Mouse (Mus musculus) hindbrain, embryonic 14.5 days (tissue): ENCODE measurements around the gene Plxna4. TPM values are rescaled to one million over a fixed set of nuclear protein-coding genes. Genes with fewer than 3 reads are reported as not detected.

Experiments used
- ATAC-seq: fragments of 200-750 bp; cut with Nextera tagmentation; 2 replicates; pipeline ENCODE4 v1.8.0; 2017; ENCODE audit warnings: moderate number of reproducible peaks, mild to moderate bottlenecking, moderate TSS enrichment, moderate library complexity; ENCODE audit not compliant: low FRiP score
- DNase-seq: peaks from one replicate; pipeline ENCODE4 v3.0.0-alpha.2; 2015; ENCODE audit warnings: low spot score
- H3K27ac ChIP-seq: fragments of 300-500 bp; sonication (generic); 2 replicates; pipeline ENCODE4 v1.5.1; 2014; ENCODE audit warnings: mild to moderate bottlenecking, moderate library complexity
- H3K27me3 ChIP-seq: fragments of 300-500 bp; sonication (generic); 2 replicates; pipeline ENCODE4 v1.6.1; 2014; ENCODE audit warnings: mild to moderate bottlenecking, low read length, mixed read lengths; ENCODE audit not compliant: control insufficient read depth, insufficient read depth
- H3K36me3 ChIP-seq: fragments of 300-500 bp; sonication (generic); replicated peaks from 2 replicates; pipeline ENCODE4 v1.6.1; 2014; ENCODE audit not compliant: control insufficient read depth, insufficient read depth
- H3K4me1 ChIP-seq: fragments of 300-500 bp; sonication (generic); replicated peaks from 2 replicates; pipeline ENCODE4 v1.6.1; 2014; ENCODE audit warnings: antibody characterized with exemption, low read length, mixed read lengths; ENCODE audit not compliant: control insufficient read depth, insufficient read depth
- H3K4me2 ChIP-seq: fragments of 300-500 bp; sonication (generic); replicated peaks from 2 replicates; pipeline ENCODE4 v1.6.1; 2014; ENCODE audit warnings: mild to moderate bottlenecking, moderate library complexity
- H3K4me3 ChIP-seq: fragments of 300-500 bp; sonication (generic); replicated peaks from 2 replicates; pipeline ENCODE4 v1.5.1; 2014; ENCODE audit warnings: mild to moderate bottlenecking, low read length
- H3K9ac ChIP-seq: fragments of 300-500 bp; sonication (generic); 2 replicates; pipeline ENCODE4 v1.6.1; 2014
- H3K9me3 ChIP-seq: fragments of 300-500 bp; sonication (generic); 2 replicates; pipeline ENCODE4 v1.6.1; 2016; ENCODE audit warnings: low read length; ENCODE audit not compliant: control insufficient read depth
- WGBS: fragments of 180-500 bp; shearing (Covaris S2); extraction: QIAGEN DNeasy Blood & Tissue Kit; methylation state at CpG from one replicate; pipeline ENCODE4 v1.1.7; 2014; 5-methylcytosine and 5-hydroxymethylcytosine counted together
- polyA plus RNA-seq: library from polyadenylated mRNA; unstranded; fragments of >200 nt; fragmentation: Nextera tagmentation; extraction: Ambion mirVana; gene quantifications from 2 replicates; pipeline ENCODE4 v1.2.1, GENCODE M21; 2014

Plxna4 gene
- polyA plus RNA-seq: 24.4 and 25.7 TPM in 2 replicates

DNA sequence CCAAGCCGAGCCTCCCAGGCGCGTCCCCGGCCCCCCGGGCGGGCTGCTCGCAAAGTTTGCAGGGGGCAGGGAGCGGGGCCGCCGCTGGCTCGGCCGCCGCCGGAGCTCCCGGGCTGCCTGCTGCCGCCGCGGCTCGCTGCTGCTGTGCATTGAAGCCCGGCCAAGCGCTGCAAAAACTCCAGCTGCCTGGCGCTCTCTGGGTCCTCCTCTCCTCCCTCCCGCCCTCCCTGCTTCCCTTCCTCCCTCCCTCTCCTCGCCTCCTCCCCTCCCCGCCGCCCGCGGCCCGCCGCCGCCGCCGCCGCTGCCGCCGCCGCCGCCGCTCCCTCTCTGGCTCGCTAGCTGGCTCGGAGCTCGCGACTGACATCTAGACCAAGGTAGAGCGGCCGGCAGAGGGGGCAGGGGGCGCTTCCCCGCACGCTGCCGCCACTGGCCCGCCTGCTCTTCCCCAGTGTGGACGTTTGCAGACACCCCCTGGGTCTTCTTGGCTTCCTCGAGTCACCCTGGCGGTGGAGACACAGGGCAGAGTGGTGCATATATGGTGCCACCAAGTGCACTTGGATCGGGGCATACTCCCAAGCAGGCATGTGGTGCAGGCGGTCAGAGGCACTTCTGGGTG lies at the start of gene Plxna4:
Gene Plxna4 (minus strand): TSS at position 137 of the 616 bp plus-strand sequence.
- H3K9ac ChIP-seq: peak within 1 kb of the TSS; percentile 94
- DNase-seq (peak; percentile 77), ATAC-seq (peak; percentile 78)
- under 1% methylated on average over 34 of the region's 55 CpGs for WGBS
- H3K4me1 ChIP-seq: peaks cover 25% of the 10 kb centered on the region
- H3K4me3 ChIP-seq: peak within 1 kb of the TSS; percentile 85
- no peaks in the 10 kb centered on the region for H3K36me3 ChIP-seq
- H3K27me3 ChIP-seq: 0 out of 2 replicates have a peak, but pooled peaks cover 4% of the 10 kb centered on the region
- no peaks in the 10 kb centered on the region for H3K9me3 ChIP-seq
- peak within 1 kb of the TSS; percentile 80 for H3K4me2 ChIP-seq
- H3K27ac ChIP-seq: peak within 1 kb of the TSS; percentile 96

DNA sequence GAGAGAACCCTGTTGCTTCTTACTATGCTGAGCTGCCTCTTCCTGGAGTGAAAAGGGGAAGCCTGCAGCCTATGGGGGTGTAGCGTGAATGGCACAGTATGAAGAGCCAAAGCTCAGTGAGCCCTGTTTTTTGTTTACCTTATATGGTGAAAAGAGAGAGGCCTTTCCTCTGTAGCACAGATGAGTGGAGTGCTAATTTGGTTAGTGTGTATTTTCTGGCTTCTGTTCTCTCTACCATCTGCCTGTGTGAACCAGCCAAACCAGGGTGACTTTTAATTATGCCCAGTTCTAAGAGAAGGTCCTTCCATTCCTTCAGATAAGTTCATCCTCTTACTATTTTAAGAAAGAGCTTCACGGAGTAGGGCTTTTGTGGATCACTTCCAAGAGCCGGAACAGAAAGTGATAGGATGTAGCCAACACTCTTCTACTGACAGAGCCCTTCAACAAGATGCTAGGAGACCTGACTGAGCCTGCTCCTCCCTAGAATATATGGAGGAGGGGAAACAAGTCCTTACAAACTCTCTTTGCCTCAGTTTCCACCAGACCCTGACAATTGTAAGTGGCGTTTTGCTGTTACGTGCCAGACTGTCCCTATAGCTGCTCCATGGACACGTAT lies 49.7 kb upstream of the Plxna4 start:
- no peak overlapping the region for H3K4me3 ChIP-seq
- H3K9me3 ChIP-seq: no peaks in the 10 kb centered on the region
- WGBS: 89% methylated on average over 6 of the region's 6 CpGs
- H3K27me3 ChIP-seq: no peaks in the 10 kb centered on the region
- no peaks in the 10 kb centered on the region for H3K4me1 ChIP-seq
- DNase-seq (no peak), ATAC-seq (no peak)
- H3K4me2 ChIP-seq: no peak overlapping the region
- no peaks in the 10 kb centered on the region for H3K36me3 ChIP-seq
- H3K9ac ChIP-seq: no peak overlapping the region
- no peak overlapping the region for H3K27ac ChIP-seq

DNA sequence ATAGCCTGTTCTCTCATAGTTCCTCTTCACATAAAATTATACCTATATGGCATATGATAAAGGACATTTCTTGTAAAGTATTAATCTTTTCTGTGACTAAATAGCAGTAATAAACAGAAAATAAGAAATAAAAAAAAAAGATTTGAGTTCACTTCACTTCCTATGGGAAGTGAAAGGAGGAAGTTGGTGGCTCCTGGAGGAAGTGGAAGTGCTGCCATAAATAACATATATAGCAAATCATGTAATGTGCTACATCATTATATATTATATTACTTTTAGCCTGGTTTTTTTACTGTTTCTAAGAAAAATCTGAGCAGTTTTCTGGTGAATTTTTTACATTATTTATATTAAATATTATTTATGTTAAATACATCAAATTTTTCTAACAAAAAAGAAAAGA lies 22.7 kb upstream of the Plxna4 start:
- H3K9ac ChIP-seq: no peak overlapping the region
- H3K4me1 ChIP-seq: no peaks in the 10 kb centered on the region
- no peaks in the 10 kb centered on the region for H3K27me3 ChIP-seq
- H3K9me3 ChIP-seq: no peaks in the 10 kb centered on the region
- ATAC-seq (no peak), DNase-seq (no peak)
- no peak overlapping the region for H3K4me2 ChIP-seq
- no peak overlapping the region for H3K4me3 ChIP-seq
- H3K36me3 ChIP-seq: no peaks in the 10 kb centered on the region
- H3K27ac ChIP-seq: no peak overlapping the region

DNA sequence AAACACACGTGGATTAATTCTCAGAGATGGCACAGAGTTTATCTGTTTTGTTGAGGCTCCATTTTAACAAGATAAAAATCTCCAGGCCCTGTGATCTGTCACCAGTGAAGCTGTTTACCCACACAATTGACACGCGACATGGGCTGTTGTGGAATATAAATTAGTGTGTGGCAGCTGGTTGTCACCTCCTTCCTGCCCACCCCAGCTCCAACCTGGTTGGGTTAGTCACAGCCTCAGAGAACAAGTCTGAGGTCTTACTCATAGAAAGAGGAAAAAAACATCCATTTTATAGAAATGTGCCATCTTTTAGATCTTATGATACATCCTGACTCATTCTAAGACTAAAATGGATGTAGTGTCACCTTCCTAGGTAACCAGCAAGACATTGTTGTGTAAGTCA lies 18.8 kb upstream of the Plxna4 start:
- DNase-seq (no peak), ATAC-seq (no peak)
- Histone ChIP-seq H3K4me3 (no peak overlapping the region), H3K27ac (no peak overlapping the region), H3K36me3 (no peaks in the 10 kb centered on the region), H3K9ac (no peak overlapping the region), H3K9me3 (no peaks in the 10 kb centered on the region), H3K4me2 (no peak overlapping the region), H3K27me3 (no peaks in the 10 kb centered on the region), H3K4me1 (no peaks in the 10 kb centered on the region)
- WGBS: 64% methylated on average over 3 of the region's 3 CpGs

DNA sequence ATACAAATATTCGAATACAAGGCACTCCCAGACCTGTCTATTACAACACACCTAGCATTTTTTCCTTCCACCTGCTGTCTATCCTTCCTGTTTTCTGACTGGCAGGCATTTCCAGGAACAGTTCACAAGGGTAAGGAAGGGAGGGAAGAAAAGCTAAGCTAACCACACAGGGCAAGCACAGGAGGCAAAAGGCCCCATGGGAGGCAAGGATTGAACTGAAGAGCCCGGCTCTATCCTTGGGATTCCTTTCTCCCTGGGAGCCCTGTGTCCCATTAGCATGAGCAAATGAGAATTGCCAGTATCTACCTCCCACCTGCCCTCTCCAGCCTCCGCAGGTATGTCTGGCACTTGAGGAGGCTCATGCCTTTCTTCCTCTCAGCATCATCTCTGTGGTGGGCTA lies 17.6 kb upstream of the Plxna4 start:
- Histone ChIP-seq H3K9ac (no peak overlapping the region), H3K27me3 (no peaks in the 10 kb centered on the region), H3K4me3 (no peak overlapping the region), H3K36me3 (no peaks in the 10 kb centered on the region), H3K4me2 (no peak overlapping the region), H3K4me1 (no peaks in the 10 kb centered on the region), H3K27ac (no peak overlapping the region), H3K9me3 (no peaks in the 10 kb centered on the region)
- WGBS: 22% methylated on average over 3 of the region's 3 CpGs
- no peak for ATAC-seq
- DNase-seq: no peak

DNA sequence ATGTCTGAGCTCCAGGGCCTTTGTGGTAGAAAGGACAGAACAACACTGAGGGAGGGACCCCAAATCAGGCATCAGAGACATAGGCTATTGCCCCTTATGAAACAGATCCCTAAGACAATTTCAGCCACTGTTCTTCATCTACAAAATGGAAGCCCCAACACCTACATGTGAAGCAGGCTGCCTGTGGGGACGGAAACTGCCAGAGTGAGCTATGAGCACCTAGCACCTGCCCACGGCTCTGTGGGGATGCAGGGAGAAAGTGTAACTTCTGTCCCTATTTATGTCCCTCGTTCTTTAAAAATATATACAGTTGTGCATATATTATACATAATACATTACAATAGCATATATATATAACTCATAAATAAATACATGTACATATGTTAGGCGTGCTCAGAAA lies 16.9 kb upstream of the Plxna4 start:
- no peak overlapping the region for H3K9ac ChIP-seq
- no peak overlapping the region for H3K4me2 ChIP-seq
- no peaks in the 10 kb centered on the region for H3K4me1 ChIP-seq
- H3K36me3 ChIP-seq: no peaks in the 10 kb centered on the region
- no peaks in the 10 kb centered on the region for H3K27me3 ChIP-seq
- DNase-seq (no peak), ATAC-seq (no peak)
- H3K9me3 ChIP-seq: no peaks in the 10 kb centered on the region
- H3K4me3 ChIP-seq: no peak overlapping the region
- WGBS: 89% methylated on average over 4 of the region's 4 CpGs
- H3K27ac ChIP-seq: no peak overlapping the region

DNA sequence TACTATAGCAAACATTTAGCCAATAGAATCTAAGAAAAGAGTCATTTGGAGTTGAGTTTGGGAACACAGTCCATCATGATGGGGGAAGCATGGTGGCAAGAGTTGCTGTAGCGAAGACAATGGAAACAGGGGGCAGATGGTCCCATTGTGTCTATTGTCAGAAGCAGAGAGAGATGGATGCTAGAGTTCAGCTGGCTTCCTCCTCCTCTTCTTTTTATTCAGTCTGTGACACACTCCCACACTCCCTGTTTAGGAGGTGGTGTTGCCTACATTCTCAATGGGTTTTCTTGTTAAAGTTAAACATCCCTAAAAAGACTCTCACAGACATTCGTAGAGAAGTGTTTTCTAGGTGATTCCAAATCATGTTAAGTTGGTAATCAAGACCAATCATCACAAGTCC lies 14.1 kb upstream of the Plxna4 start:
- no peaks in the 10 kb centered on the region for H3K36me3 ChIP-seq
- no peaks in the 10 kb centered on the region for H3K9me3 ChIP-seq
- no peak overlapping the region for H3K4me2 ChIP-seq
- H3K9ac ChIP-seq: no peak overlapping the region
- no peaks in the 10 kb centered on the region for H3K27me3 ChIP-seq
- ATAC-seq (no peak), DNase-seq (no peak)
- no peaks in the 10 kb centered on the region for H3K4me1 ChIP-seq
- H3K4me3 ChIP-seq: no peak overlapping the region
- H3K27ac ChIP-seq: no peak overlapping the region
- 66% methylated on average over 2 of the region's 2 CpGs for WGBS

DNA sequence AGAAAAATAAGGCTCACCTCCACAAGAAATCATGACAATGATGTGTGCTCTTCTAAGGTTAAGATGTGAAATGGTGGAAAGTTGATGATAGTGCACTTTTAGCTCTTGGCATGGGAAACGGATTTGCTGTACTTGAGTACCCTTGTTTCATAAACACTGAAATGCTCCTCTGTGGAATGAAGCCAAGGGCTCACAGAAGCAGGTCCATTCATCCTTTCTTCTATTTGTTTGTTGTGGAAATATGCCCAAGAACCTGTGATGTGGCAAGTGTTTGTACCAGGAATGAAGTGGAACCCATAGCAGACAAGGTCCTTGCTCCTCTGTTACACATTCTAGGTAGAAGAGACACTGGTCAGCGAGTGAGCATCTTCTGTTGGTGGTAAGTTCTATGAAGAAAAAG lies 13.3 kb upstream of the Plxna4 start:
- Histone ChIP-seq H3K4me1 (no peaks in the 10 kb centered on the region), H3K36me3 (no peaks in the 10 kb centered on the region), H3K4me2 (no peak overlapping the region), H3K27me3 (no peaks in the 10 kb centered on the region), H3K27ac (no peak overlapping the region), H3K9me3 (no peaks in the 10 kb centered on the region), H3K9ac (no peak overlapping the region), H3K4me3 (no peak overlapping the region)
- WGBS: 80% methylated on average over 2 of the region's 2 CpGs
- DNase-seq (no peak), ATAC-seq (no peak)

DNA sequence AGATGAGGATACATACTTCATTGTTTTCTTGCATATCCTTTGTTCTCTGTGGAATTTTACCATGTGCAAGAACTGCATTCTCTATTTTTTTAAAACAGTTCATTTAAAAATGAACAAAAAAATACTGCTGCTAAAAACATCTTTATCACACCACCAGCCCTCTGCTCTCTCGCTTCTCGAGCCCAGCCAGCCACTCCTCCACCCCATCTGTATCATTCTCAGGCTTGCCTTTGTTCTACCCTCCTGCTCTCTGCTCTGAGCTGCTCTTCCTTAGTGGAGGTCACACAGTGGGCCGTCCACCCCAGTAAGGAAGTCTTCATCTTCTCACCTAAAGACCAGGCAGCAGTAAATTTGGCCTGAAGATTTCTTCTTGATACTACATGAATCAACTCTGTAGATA lies 7.6 kb upstream of the Plxna4 start:
- ATAC-seq (no peak), DNase-seq (no peak)
- Histone ChIP-seq H3K36me3 (no peaks in the 10 kb centered on the region), H3K9ac (no peak overlapping the region), H3K4me2 (no peak overlapping the region), H3K4me3 (no peak overlapping the region), H3K9me3 (no peaks in the 10 kb centered on the region), H3K27ac (no peak overlapping the region), H3K27me3 (no peaks in the 10 kb centered on the region), H3K4me1 (no peaks in the 10 kb centered on the region)
- 37% methylated on average over 3 of the region's 3 CpGs for WGBS
